Mouse (Mus musculus): ENCODE measurements around the gene Furin. TPM values are rescaled to one million over a fixed set of nuclear protein-coding genes. Genes with fewer than 3 reads are reported as not detected.

Gene Furin
- polyA plus RNA-seq, 1 experiment from 2014 or later = 4.7 TPM

- no peak for ATAC-seq (ENCODE audit: low read depth)
- WGBS = 95% methylated on average over 9 of the region's 9 CpGs
These were observed 59.1 kb downstream of the Furin start for GRCm38 (mm10) chr7:80346173-80346572.

GRCm38 (mm10) chr7:80343270-80344018 lies 61.8 kb downstream of the Furin start:
- WGBS = 25% methylated on average over 19 of the region's 19 CpGs

More at GRCm38 (mm10) chr7:80346173-80346572, 59.1 kb downstream of the Furin start:
- Histone ChIP-seq H3K4me1 (replicated peaks) (peaks cover 38% of the 10 kb centered on the region), H3K27ac (replicated peaks) (no peak overlapping the region), H3K4me3 (no peak overlapping the region), H3K9me3 (no peaks in the 10 kb centered on the region), H3K9ac (no peak overlapping the region), H3K36me3 (peaks cover 21% of the 10 kb centered on the region), H3K4me2 (no peak overlapping the region), H3K27me3 (no peaks in the 10 kb centered on the region)

DNA sequence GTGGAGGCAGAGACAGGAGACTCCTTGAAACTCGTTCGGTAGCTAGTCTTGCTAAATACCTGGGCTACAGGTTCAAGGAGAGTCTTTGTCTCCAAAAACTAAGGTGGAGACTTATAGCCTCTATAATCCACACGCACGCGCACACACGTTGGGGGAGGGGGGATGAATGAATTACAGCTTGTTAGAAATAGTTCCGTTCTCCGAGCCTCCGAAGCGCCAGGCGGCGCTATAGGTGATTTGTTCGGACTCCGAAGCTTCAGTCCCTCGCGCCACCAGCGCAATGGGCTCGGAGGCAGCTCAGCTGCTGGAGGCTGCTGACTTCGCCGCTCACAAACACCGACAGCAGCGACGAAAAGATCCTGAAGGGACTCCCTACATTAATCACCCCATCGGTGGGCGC lies 62.4 kb downstream of the Furin start, which contains the start of gene Hddc3:
Hddc3 (plus strand) TSS at position 247 of the 400 bp plus-strand sequence.
- no peaks in the 10 kb centered on the region for H3K9me3 ChIP-seq
- H3K36me3 ChIP-seq = peaks cover 2% of the 10 kb centered on the region; the same call in 1 of the 2 replicates
- ATAC-seq (ENCODE audit: low read depth) = peak; percentile 14
- peak within 1 kb of the TSS; percentile 81 for H3K27ac ChIP-seq (replicated peaks)
- H3K9ac ChIP-seq = peak within 1 kb of the TSS; percentile 79
- WGBS = under 1% methylated on average over 25 of the region's 25 CpGs
- peak within 1 kb of the TSS; percentile 47 for H3K4me3 ChIP-seq
- H3K4me1 ChIP-seq (replicated peaks) = peaks cover 60% of the 10 kb centered on the region
- no peaks in the 10 kb centered on the region for H3K27me3 ChIP-seq
- peak within 1 kb of the TSS; percentile 77 for H3K4me2 ChIP-seq

More at GRCm38 (mm10) chr7:80343270-80344018, 61.8 kb downstream of the Furin start:
- H3K9me3 ChIP-seq = no peaks in the 10 kb centered on the region
- H3K4me3 ChIP-seq = peak overlapping the region; percentile 47
- H3K4me1 ChIP-seq (replicated peaks) = peaks cover 57% of the 10 kb centered on the region
- peak overlapping the region; percentile 81 for H3K27ac ChIP-seq (replicated peaks)
- no peaks in the 10 kb centered on the region for H3K36me3 ChIP-seq
- peak overlapping the region; percentile 79 for H3K9ac ChIP-seq
- ATAC-seq (ENCODE audit: low read depth) = 0 out of 2 replicates have a peak, but pooled peaks have one; percentile 0
- H3K4me2 ChIP-seq = peak overlapping the region; percentile 77
- H3K27me3 ChIP-seq = no peaks in the 10 kb centered on the region

GRCm38 (mm10) chr7:80341793-80342192 lies 63.4 kb downstream of the Furin start:
- Histone ChIP-seq H3K36me3 (peaks cover 13% of the 10 kb centered on the region), H3K4me2 (0 out of 2 replicates have a peak overlapping the region, but pooled peaks have one; percentile 93), H3K4me3 (no peak overlapping the region), H3K27ac (replicated peaks) (peak overlapping the region; percentile 7), H3K9me3 (no peaks in the 10 kb centered on the region), H3K9ac (no peak overlapping the region), H3K27me3 (no peaks in the 10 kb centered on the region), H3K4me1 (replicated peaks) (peaks cover 59% of the 10 kb centered on the region)
- no peak for ATAC-seq (ENCODE audit: low read depth)
- WGBS = 62% methylated on average over 7 of the region's 7 CpGs

DNA sequence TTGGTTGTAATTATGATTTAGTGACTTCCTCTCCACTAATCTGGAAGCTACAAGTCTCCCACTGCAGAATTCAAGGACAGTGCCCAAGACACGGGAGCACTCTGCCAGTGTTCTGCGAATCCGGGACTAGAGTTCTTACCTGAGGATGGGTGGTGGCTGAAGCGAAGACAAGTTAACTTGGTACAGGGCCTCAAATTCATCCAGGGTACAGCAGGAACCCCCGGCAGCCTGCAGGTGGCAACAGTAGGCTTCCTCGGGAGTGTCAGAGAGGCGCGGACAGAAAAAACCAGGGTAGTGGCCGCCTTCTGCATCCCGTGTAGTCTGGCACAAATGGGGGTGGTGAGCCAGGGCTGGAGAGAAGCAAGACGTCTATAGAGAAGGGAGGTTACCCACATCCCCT lies 64.4 kb downstream of the Furin start, which contains the start of gene Unc45a:
Unc45a (minus strand) TSS at position 213 of the 400 bp plus-strand sequence.
- Histone ChIP-seq H3K9ac (peak within 1 kb of the TSS; percentile 89), H3K27me3 (no peaks in the 10 kb centered on the region), H3K36me3 (peaks cover 23% of the 10 kb centered on the region), H3K27ac (replicated peaks) (peak within 1 kb of the TSS; percentile 91), H3K9me3 (no peaks in the 10 kb centered on the region), H3K4me1 (replicated peaks) (peaks cover 63% of the 10 kb centered on the region), H3K4me3 (peak within 1 kb of the TSS; percentile 64), H3K4me2 (peak within 1 kb of the TSS; percentile 93)
- under 1% methylated on average over 11 of the region's 11 CpGs for WGBS
- peak; percentile 47 for ATAC-seq (ENCODE audit: low read depth)

GRCm38 (mm10) chr7:80339793-80340628 lies 65.2 kb downstream of the Furin start:
- peak overlapping the region; percentile 91 for H3K27ac ChIP-seq (replicated peaks)
- H3K4me1 ChIP-seq (replicated peaks) = peaks cover 67% of the 10 kb centered on the region
- H3K36me3 ChIP-seq = peaks cover 31% of the 10 kb centered on the region
- no peaks in the 10 kb centered on the region for H3K27me3 ChIP-seq
- peak overlapping the region; percentile 89 for H3K9ac ChIP-seq
- ATAC-seq (ENCODE audit: low read depth) = peak; percentile 98
- H3K9me3 ChIP-seq = no peaks in the 10 kb centered on the region
- WGBS = 0% methylated on average over 45 of the region's 45 CpGs
- peak overlapping the region; percentile 64 for H3K4me3 ChIP-seq
- H3K4me2 ChIP-seq = peak overlapping the region; percentile 93

DNA sequence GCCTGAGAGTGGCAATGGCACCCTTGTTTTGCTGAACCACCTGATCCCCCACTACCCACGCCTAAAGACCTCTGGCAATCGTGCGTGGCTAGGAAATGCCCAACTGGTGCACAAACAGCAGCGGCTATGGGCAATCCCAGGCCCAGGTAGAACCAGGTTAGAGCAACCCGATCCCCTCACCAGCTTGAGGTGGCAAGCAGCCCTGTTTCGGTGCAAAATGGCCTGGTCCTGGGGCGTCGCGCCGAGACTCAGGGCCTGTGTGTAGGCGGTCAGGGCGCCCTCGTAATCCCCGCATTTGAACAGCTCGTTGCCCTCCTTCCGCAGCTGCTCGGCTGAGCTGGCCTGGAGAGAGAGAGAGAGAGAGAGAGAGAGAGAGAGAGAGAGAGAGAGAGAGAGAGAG lies 65.9 kb downstream of the Furin start:
- H3K9me3 ChIP-seq = no peaks in the 10 kb centered on the region
- WGBS = 8% methylated on average over 16 of the region's 17 CpGs
- H3K4me1 ChIP-seq (replicated peaks) = peaks cover 67% of the 10 kb centered on the region
- peaks cover 37% of the 10 kb centered on the region for H3K36me3 ChIP-seq
- no peaks in the 10 kb centered on the region for H3K27me3 ChIP-seq
- peak overlapping the region; percentile 83 for H3K27ac ChIP-seq (replicated peaks)
- peak overlapping the region; percentile 89 for H3K9ac ChIP-seq
- peak; percentile 33; the same call in 1 of the 2 replicates for ATAC-seq (ENCODE audit: low read depth)
- peak overlapping the region; percentile 93 for H3K4me2 ChIP-seq
- peak overlapping the region; percentile 64 for H3K4me3 ChIP-seq

Other genes starting within 250 kb of the Furin start
- 22.1 and 23.2 TPM in 2 replicates for gene Sema4b, start 218.6 kb downstream of the Furin start, polyA plus RNA-seq (2015; fragmentation: Nextera tagmentation; extraction: Ambion mirVana)
- gene Cib1, start 172.6 kb downstream of the Furin start, polyA plus RNA-seq (2015; fragmentation: Nextera tagmentation; extraction: Ambion mirVana) = 31.0 and 34.6 TPM in 2 replicates
- 4.5 TPM in 2 replicates for gene Gdpgp1, start 172.6 kb downstream of the Furin start, polyA plus RNA-seq (2015; fragmentation: Nextera tagmentation; extraction: Ambion mirVana)
- 1.6 and 2.8 TPM in 2 replicates for gene Ttll13, start 159.1 kb downstream of the Furin start, polyA plus RNA-seq (2015; fragmentation: Nextera tagmentation; extraction: Ambion mirVana)
- 57.5 and 62.6 TPM in 2 replicates for gene Ngrn, start 144.2 kb downstream of the Furin start, polyA plus RNA-seq (2015; fragmentation: Nextera tagmentation; extraction: Ambion mirVana)
- gene Vps33b, start 135.8 kb downstream of the Furin start, polyA plus RNA-seq (2015; fragmentation: Nextera tagmentation; extraction: Ambion mirVana) = 23.7 and 27.7 TPM in 2 replicates
- 38.3 and 48.2 TPM in 2 replicates for gene Prc1, start 111.0 kb downstream of the Furin start, polyA plus RNA-seq (2015; fragmentation: Nextera tagmentation; extraction: Ambion mirVana)
- gene Rccd1, start 81.0 kb downstream of the Furin start, polyA plus RNA-seq (2015; fragmentation: Nextera tagmentation; extraction: Ambion mirVana) = 12.6 and 15.6 TPM in 2 replicates
- gene Unc45a, start 64.4 kb downstream of the Furin start, polyA plus RNA-seq (2015; fragmentation: Nextera tagmentation; extraction: Ambion mirVana) = 61.3 and 61.7 TPM in 2 replicates
- 22.0 and 24.7 TPM in 2 replicates for gene Hddc3, start 62.3 kb downstream of the Furin start, polyA plus RNA-seq (2015; fragmentation: Nextera tagmentation; extraction: Ambion mirVana)
- gene Man2a2, start 34.1 kb downstream of the Furin start, polyA plus RNA-seq (2015; fragmentation: Nextera tagmentation; extraction: Ambion mirVana) = 23.6 and 24.8 TPM in 2 replicates
- gene Fes, start 17.5 kb downstream of the Furin start, polyA plus RNA-seq (2015; fragmentation: Nextera tagmentation; extraction: Ambion mirVana) = 5.8 and 6.2 TPM in 2 replicates
- gene Blm, start 129.7 kb upstream of the Furin start, polyA plus RNA-seq (2015; fragmentation: Nextera tagmentation; extraction: Ambion mirVana) = 11.8 and 13.9 TPM in 2 replicates